Mouse (Mus musculus) gastrocnemius, adult 8-10 months (tissue): Measurements from ENCODE around the gene Nid1. TPM values are rescaled to one million over a fixed set of nuclear protein-coding genes. Genes with fewer than 3 reads are reported as not detected.
"Not testable (repeated sequence)": the region's sequence is repeated elsewhere in the genome, so short reads cannot be mapped to it uniquely, and the experiment has no call there.

Experiments
- DNase-seq, 2 experiments: peaks; one replicate each; pipeline ENCODE4 v3.0.0; 2022; ENCODE audit warnings: low spot score in 2 of 2
- total RNA-seq, 4 experiments: library from RNA; stranded (reverse); gene quantifications; 2 replicates each; pipeline ENCODE4 v1.2.4; 2022

Nid1 gene
- total RNA-seq, 4 experiments from 2014 or later: 19.1 to 33.3 (median 24.4) TPM

- not testable (repeated sequence) for DNase-seq
These were observed 13.6 kb downstream of the Nid1 start for GRCm38 (mm10) chr13:13450931-13451330.

GRCm38 (mm10) chr13:13453332-13453731 lies 16.0 kb downstream of the Nid1 start:
- DNase-seq: not testable (repeated sequence)

GRCm38 (mm10) chr13:13454249-13454648 lies 16.9 kb downstream of the Nid1 start:
- not testable (repeated sequence) for DNase-seq

- DNase-seq: not testable (repeated sequence)
These were observed 18.5 kb downstream of the Nid1 start for GRCm38 (mm10) chr13:13455632-13456492.

- DNase-seq: no peak
These were observed 20.9 kb downstream of the Nid1 start for GRCm38 (mm10) chr13:13458138-13458737.

GRCm38 (mm10) chr13:13460521-13461138 lies 23.3 kb downstream of the Nid1 start:
- no peak for DNase-seq

GRCm38 (mm10) chr13:13461446-13462192 lies 24.3 kb downstream of the Nid1 start:
- no peak for DNase-seq

GRCm38 (mm10) chr13:13463949-13464348 lies 26.6 kb downstream of the Nid1 start:
- no peak for DNase-seq

- not testable (repeated sequence) for DNase-seq
These were observed 29.9 kb downstream of the Nid1 start for GRCm38 (mm10) chr13:13467249-13467648.

GRCm38 (mm10) chr13:13468513-13468912 lies 31.2 kb downstream of the Nid1 start:
- DNase-seq: no peak

GRCm38 (mm10) chr13:13471334-13471757 lies 34.0 kb downstream of the Nid1 start:
- DNase-seq: no peak

- not testable (repeated sequence) for DNase-seq
These were observed 37.1 kb downstream of the Nid1 start for GRCm38 (mm10) chr13:13474464-13474863.

GRCm38 (mm10) chr13:13474991-13475390 lies 37.6 kb downstream of the Nid1 start:
- no peak for DNase-seq

- no peak for DNase-seq
These were observed 39.2 kb downstream of the Nid1 start for GRCm38 (mm10) chr13:13476568-13476967.

- no peak for DNase-seq
These were observed 39.7 kb downstream of the Nid1 start for GRCm38 (mm10) chr13:13477046-13477445.

- DNase-seq: no peak
These were observed 42.6 kb downstream of the Nid1 start for GRCm38 (mm10) chr13:13479986-13480385.

GRCm38 (mm10) chr13:13481033-13481432 lies 43.7 kb downstream of the Nid1 start:
- peak; percentile 32 to 67 for DNase-seq

- no peak for DNase-seq
These were observed 44.7 kb downstream of the Nid1 start for GRCm38 (mm10) chr13:13481875-13482674.

GRCm38 (mm10) chr13:13484351-13484751 lies 47.0 kb downstream of the Nid1 start:
- no peak for DNase-seq

- DNase-seq: no peak
These were observed 47.5 kb downstream of the Nid1 start for GRCm38 (mm10) chr13:13484883-13485282.

GRCm38 (mm10) chr13:13485682-13486081 lies 48.3 kb downstream of the Nid1 start:
- DNase-seq: peak; percentile 26 to 51
